Mouse (Mus musculus): ENCODE measurements at regions not wholly inside any gene's neighbourhood (a gene's known extent, or its start where the extent isn't known, plus 50 kb on each side); places are given as distances from the start of the nearest gene placed in this dataset.

DNA sequence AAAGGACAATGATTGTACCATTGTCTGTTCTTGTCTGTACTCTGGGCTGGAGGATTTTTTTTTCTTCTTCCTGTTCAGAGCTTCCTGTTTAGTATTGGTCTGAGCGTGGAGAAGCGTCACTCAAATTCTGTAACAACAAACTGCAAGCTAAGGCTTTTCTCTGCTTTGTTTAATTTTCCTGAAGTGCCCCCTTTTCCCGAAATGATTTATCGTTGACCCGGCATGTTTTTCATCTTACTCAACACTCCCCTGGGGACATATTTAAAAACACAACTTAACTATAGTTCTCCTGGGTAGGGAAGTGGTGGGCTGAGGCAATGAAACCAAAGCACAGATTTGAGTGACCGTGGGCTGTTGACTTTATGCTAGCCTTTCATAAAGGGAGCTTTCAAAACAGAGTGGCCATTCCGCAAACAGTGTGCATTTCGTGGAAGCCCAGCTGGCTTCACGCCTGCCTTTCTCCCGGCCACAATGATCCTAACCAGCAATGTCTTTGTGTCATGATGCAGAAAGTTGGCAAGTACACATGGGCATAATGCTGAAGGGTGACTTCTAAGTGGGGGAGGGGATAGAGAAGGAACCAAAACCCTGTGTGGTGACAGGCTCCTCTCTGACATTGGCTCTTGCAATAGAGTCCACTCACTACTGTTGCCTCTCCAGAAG, 79.8 kb upstream of the Bmp2k start:
- H3K4me2 ChIP-seq, result 0 out of 2 replicates have a peak overlapping the region, but pooled peaks have one; percentile 15
- no peak overlapping the region for H3K9ac ChIP-seq
- H3K4me1 ChIP-seq (replicated peaks), result peaks cover 16% of the 10 kb centered on the region
- H3K36me3 ChIP-seq, result no peaks in the 10 kb centered on the region
- no peaks in the 10 kb centered on the region for H3K9me3 ChIP-seq (replicated peaks)
- H3K4me3 ChIP-seq, result no peak overlapping the region
- ATAC-seq (replicated peaks; ENCODE audit: insufficient number of reproducible peaks, insufficient read depth, low FRiP score, low read depth), result no peak
- H3K27ac ChIP-seq, result peak overlapping the region; percentile 70
- no peaks in the 10 kb centered on the region for H3K27me3 ChIP-seq
- 52% methylated on average over 10 of the region's 10 CpGs for WGBS

DNA sequence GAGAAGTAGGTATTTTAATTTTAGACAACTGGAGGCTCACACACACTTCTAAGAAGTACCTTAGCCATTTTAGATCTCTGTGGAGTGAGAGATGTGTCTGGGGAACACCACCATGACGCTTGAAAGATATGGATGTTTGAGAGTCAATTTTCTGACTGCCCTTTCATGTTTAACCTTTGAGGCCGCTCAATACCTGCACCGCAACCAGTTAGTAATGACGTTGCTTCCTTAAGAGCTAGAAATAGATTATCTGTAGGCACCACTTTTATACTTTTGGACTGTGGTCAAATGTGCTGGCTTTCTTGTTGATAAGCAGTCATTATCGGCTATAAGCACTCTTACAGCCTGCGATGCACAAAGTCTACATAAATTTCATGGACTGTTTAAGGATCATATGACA, 78.3 kb upstream of the Bmp2k start:
- Histone ChIP-seq H3K27ac (no peak overlapping the region), H3K4me3 (no peak overlapping the region), H3K9me3 (replicated peaks) (no peaks in the 10 kb centered on the region), H3K27me3 (no peaks in the 10 kb centered on the region), H3K36me3 (no peaks in the 10 kb centered on the region), H3K9ac (no peak overlapping the region), H3K4me2 (no peak overlapping the region), H3K4me1 (replicated peaks) (peaks cover 15% of the 10 kb centered on the region)
- 37% methylated on average over 6 of the region's 6 CpGs for WGBS
- ATAC-seq (replicated peaks; ENCODE audit: insufficient number of reproducible peaks, insufficient read depth, low FRiP score, low read depth), result no peak

DNA sequence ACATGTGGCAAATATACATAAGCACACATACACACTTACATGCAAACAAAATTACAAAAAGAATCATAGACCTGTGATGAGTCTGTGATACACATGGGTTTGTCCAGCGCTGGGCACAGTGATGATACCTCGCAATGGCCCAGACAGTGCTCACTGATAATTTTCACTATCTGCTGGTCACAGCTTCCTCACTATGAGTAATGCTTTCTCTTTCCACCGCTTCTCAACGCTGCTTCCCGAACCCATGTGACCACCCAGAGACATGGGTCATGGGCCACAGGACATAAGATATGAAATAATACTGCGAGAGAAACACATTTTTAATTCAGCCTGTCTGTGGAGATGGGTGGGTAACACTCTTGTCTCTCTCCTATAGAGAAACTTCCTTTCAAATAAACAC, 76.5 kb upstream of the Bmp2k start:
- no peak for ATAC-seq (replicated peaks; ENCODE audit: insufficient number of reproducible peaks, insufficient read depth, low FRiP score, low read depth)
- Histone ChIP-seq H3K4me2 (peak overlapping the region; percentile 40; the same call in 1 of the 2 replicates), H3K27me3 (no peaks in the 10 kb centered on the region), H3K4me1 (replicated peaks) (peaks cover 15% of the 10 kb centered on the region), H3K4me3 (no peak overlapping the region), H3K36me3 (no peaks in the 10 kb centered on the region), H3K9me3 (replicated peaks) (no peaks in the 10 kb centered on the region), H3K27ac (peak overlapping the region; percentile 79; the same call in 1 of the 2 replicates), H3K9ac (no peak overlapping the region)
- WGBS, result 60% methylated on average over 6 of the region's 6 CpGs

DNA sequence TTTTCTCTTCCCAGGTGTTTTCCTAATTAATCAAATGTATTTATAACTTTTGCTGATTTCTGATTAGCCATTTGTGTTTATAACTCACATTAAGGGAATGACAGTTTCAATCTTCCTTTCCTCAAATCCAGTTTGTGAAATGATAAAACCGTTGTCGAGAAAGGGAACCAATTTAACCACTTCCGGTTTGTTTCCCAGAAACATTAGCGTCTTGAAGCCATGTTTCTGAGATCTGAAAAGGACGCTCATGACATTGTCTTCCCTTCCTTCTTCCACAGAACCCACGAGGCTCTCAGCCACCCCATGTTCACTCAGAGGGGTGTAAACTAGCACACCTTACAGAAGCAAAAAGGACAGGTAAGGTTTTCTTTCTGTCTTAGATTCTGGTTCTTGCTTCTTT, 76.0 kb upstream of the Bmp2k start:
- H3K4me1 ChIP-seq (replicated peaks), result peaks cover 15% of the 10 kb centered on the region
- no peak overlapping the region for H3K9ac ChIP-seq
- peak overlapping the region; percentile 0; the same call in 1 of the 2 replicates for H3K4me3 ChIP-seq
- H3K36me3 ChIP-seq, result no peaks in the 10 kb centered on the region
- peak overlapping the region; percentile 79 for H3K27ac ChIP-seq
- no peaks in the 10 kb centered on the region for H3K27me3 ChIP-seq
- WGBS, result 52% methylated on average over 6 of the region's 6 CpGs
- no peak for ATAC-seq (replicated peaks; ENCODE audit: insufficient number of reproducible peaks, insufficient read depth, low FRiP score, low read depth)
- H3K9me3 ChIP-seq (replicated peaks), result no peaks in the 10 kb centered on the region
- peak overlapping the region; percentile 40 for H3K4me2 ChIP-seq

DNA sequence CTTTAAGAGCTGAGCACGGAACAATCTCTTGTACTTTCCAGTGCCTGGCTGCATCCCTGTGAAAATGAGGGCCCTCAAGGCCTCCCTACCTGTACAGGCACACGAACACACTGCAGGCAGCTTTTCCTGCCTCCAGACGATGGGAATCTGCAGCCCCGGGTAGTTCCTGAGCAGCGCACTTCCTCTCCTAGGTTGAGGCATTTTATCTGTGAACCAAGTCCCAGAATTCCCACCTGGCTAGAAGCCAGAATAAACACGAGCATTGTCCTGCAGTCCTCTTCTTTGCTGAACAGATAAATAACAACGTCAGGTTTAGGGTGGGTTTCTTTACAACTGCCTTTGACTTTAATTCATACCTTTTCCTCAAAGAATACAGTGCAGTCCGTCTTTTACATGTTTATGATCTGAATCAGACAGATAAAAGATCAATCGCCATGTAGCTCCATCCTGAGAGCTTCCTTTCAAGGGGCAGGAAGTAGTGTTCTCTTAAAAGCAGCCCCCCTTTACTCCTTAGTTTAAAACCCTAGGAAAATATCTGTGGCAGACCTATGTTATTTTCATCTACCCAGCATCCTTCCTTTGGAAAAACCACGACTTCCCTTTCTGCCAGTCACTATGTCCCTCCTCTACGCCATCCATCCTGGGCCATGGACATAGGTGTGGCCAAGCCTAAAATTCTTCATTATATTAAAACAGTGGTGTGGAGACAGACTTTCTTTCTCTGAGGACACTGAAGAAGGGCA, 75.3 kb upstream of the Bmp2k start:
- H3K27ac ChIP-seq, result peak overlapping the region; percentile 79
- WGBS, result 28% methylated on average over 11 of the region's 11 CpGs
- peak; percentile 51; the same call in 1 of the 2 replicates for ATAC-seq (replicated peaks; ENCODE audit: insufficient number of reproducible peaks, insufficient read depth, low FRiP score, low read depth)
- H3K36me3 ChIP-seq, result no peaks in the 10 kb centered on the region
- peaks cover 15% of the 10 kb centered on the region for H3K4me1 ChIP-seq (replicated peaks)
- peak overlapping the region; percentile 40 for H3K4me2 ChIP-seq
- H3K4me3 ChIP-seq, result peak overlapping the region; percentile 0; the same call in 1 of the 2 replicates
- no peak overlapping the region for H3K9ac ChIP-seq
- no peaks in the 10 kb centered on the region for H3K27me3 ChIP-seq
- no peaks in the 10 kb centered on the region for H3K9me3 ChIP-seq (replicated peaks)

DNA sequence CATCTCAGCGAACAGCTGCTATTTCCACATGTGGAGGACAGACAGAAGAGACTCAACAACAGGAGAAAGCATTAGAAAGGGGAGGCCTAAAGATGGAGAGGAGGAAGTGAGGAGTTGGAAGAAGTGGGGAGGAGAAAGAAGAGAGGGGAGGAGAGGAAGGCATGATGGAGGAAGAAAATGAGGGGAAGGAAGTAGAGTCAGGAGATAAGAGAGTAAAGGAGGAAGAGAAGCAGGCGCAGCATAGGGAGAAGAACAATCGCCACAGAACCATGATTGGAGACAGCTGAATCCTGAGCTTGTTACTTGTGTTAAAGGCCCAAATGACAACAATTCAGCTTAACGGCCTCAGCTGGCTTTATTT, 74.8 kb upstream of the Bmp2k start:
- WGBS, result 68% methylated on average over 4 of the region's 4 CpGs
- Histone ChIP-seq H3K9ac (no peak overlapping the region), H3K27ac (peak overlapping the region; percentile 79), H3K4me1 (replicated peaks) (peaks cover 15% of the 10 kb centered on the region), H3K4me2 (no peak overlapping the region), H3K9me3 (replicated peaks) (no peaks in the 10 kb centered on the region), H3K27me3 (no peaks in the 10 kb centered on the region), H3K36me3 (no peaks in the 10 kb centered on the region), H3K4me3 (no peak overlapping the region)
- no peak for ATAC-seq (replicated peaks; ENCODE audit: insufficient number of reproducible peaks, insufficient read depth, low FRiP score, low read depth)

DNA sequence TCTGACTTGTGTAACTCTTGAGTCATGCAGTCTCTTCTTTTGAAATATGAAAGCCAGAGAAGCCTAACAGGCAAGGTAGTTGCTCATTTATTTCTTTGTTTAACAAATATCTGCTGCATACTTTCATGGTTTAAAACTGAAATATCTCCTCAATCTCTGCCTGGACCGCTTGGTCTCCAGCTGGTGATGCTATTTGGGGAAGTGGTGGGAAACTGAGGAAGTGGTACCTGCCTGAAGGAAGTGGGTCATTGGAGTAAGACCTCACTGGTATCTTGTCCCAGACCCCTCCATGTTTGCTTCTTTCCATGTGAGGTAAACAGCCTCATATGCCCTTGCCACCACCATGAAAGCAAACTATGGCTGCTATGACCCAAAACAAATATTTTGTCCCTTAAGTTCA, 74.0 kb upstream of the Bmp2k start:
- H3K4me3 ChIP-seq, result no peak overlapping the region
- ATAC-seq (replicated peaks; ENCODE audit: insufficient number of reproducible peaks, insufficient read depth, low FRiP score, low read depth), result no peak
- H3K9me3 ChIP-seq (replicated peaks), result no peaks in the 10 kb centered on the region
- H3K4me2 ChIP-seq, result no peak overlapping the region
- H3K4me1 ChIP-seq (replicated peaks), result peaks cover 11% of the 10 kb centered on the region
- H3K9ac ChIP-seq, result no peak overlapping the region
- WGBS, result 83% methylated on average over 1 of the region's 1 CpGs
- peak overlapping the region; percentile 79; the same call in 1 of the 2 replicates for H3K27ac ChIP-seq
- no peaks in the 10 kb centered on the region for H3K27me3 ChIP-seq
- no peaks in the 10 kb centered on the region for H3K36me3 ChIP-seq

DNA sequence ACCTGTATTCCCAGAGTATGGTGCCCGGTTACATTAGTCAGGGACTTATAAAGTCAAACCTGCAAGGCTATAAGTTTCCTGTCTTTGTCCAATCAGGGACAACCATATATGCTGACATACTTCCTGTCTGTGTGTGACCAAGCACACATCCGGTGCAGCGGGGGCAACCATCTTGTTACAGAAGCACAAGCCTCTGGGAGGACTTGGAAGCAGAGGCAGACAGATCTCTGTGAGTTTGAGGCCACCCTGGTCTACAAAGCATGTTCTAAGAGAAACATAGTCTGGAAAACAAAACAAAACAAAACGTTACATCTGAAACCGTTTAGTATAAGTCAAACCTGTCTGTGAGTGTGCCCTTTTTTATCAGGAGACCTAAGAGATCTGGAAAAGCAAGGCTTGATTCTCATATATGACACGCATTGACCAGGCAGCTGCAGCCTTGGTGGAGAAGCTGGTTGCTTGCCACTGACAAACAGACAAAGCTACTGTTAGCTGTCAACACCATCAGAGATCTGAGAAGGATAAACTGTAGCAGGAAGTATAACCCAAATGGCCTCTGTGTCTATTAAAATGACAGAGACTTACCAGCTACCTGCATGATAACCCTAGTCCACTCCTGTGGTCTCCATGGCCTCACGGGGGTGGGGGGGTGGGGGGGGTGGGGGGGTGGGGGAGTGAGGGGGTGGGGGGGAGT, 72.6 kb upstream of the Bmp2k start:
- WGBS, result 75% methylated on average over 7 of the region's 7 CpGs
- ATAC-seq (replicated peaks; ENCODE audit: insufficient number of reproducible peaks, insufficient read depth, low FRiP score, low read depth), result no peak

DNA sequence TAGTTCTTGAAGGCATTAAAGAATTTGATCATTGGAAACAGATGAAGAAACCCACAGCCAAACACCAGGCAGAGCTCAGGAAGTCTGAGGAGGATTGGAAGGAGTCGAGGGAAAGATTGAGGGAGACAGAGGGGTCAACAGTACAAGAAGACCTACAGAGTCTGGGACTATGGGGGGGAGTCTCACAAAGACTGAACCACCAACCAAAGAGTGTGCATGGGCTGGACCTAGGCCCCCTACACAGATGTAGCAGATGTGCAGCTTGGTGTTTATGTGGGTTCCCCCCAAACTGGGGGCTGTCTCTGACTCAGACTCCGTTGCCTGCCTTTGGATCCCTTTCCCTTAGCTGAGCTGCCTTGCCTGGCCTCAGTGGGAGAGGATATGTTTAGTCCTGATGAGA, 71.5 kb upstream of the Bmp2k start:
- Histone ChIP-seq H3K36me3 (no peaks in the 10 kb centered on the region), H3K9ac (no peak overlapping the region), H3K27ac (no peak overlapping the region), H3K27me3 (no peaks in the 10 kb centered on the region), H3K4me2 (no peak overlapping the region), H3K4me3 (no peak overlapping the region), H3K9me3 (replicated peaks) (no peaks in the 10 kb centered on the region), H3K4me1 (replicated peaks) (peaks cover 6% of the 10 kb centered on the region)
- 73% methylated on average over 2 of the region's 2 CpGs for WGBS
- no peak for ATAC-seq (replicated peaks; ENCODE audit: insufficient number of reproducible peaks, insufficient read depth, low FRiP score, low read depth)

More for the DNA sequence above, 72.6 kb upstream of the Bmp2k start:
- no peaks in the 10 kb centered on the region for H3K9me3 ChIP-seq (replicated peaks)
- no peaks in the 10 kb centered on the region for H3K36me3 ChIP-seq
- no peak overlapping the region for H3K4me2 ChIP-seq
- no peak overlapping the region for H3K27ac ChIP-seq
- no peaks in the 10 kb centered on the region for H3K27me3 ChIP-seq
- H3K9ac ChIP-seq, result no peak overlapping the region
- no peak overlapping the region for H3K4me3 ChIP-seq
- H3K4me1 ChIP-seq (replicated peaks), result peaks cover 6% of the 10 kb centered on the region

DNA sequence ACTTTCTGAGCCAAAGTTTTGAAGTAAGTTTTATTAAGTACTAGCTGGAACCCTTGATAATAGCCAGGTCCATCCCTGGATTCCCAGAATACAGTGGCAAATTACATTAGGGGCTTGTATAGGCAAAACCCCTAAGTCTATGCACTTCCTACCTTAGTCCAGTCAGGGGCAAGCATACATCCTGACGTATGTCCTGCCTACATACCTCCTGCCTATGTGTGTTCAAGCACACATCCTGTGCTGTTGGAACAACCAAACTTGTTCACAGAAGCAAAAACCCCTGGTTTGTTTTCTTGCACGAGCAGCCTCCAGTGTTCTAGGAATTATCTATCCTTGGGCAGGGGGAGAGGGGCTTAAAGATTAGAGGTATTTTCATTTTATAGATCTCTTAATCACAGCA, 66.4 kb upstream of the Bmp2k start:
- no peaks in the 10 kb centered on the region for H3K36me3 ChIP-seq
- no peaks in the 10 kb centered on the region for H3K4me1 ChIP-seq (replicated peaks)
- H3K9ac ChIP-seq, result no peak overlapping the region
- H3K4me2 ChIP-seq, result no peak overlapping the region
- no peak for ATAC-seq (replicated peaks; ENCODE audit: insufficient number of reproducible peaks, insufficient read depth, low FRiP score, low read depth)
- no peak overlapping the region for H3K27ac ChIP-seq
- no peak overlapping the region for H3K4me3 ChIP-seq
- H3K9me3 ChIP-seq (replicated peaks), result no peaks in the 10 kb centered on the region
- no peaks in the 10 kb centered on the region for H3K27me3 ChIP-seq
- WGBS, result 42% methylated on average over 2 of the region's 2 CpGs

DNA sequence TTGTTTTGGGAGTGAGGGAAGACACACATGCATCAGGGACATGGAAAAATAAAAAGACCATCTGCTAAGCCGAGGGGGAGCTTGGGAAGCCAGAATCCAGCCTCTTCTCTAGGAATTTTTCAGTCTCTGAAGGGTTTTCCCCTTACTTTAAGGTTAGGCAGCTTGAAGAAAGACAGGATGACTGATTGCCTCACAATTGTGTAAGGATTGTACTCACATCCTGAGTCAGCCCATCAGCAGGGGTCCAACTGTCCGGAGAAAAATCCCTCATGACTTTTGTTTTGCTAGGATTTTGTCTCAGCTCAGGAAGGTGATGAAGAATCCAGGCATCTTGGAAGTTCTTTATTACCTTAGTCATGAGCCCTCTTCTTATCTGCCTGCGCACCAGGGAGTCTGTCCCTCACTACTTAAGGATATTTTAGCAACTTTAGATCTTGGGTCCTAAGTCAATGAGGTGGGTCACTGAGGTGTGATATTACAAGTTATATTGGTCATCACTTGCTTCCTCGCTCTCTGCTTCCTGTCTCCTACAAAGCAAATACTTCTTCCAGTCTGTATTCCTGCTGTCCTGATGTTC, 65.8 kb upstream of the Bmp2k start:
- no peak overlapping the region for H3K9ac ChIP-seq
- H3K9me3 ChIP-seq (replicated peaks), result no peaks in the 10 kb centered on the region
- H3K27me3 ChIP-seq, result no peaks in the 10 kb centered on the region
- H3K4me1 ChIP-seq (replicated peaks), result no peaks in the 10 kb centered on the region
- 59% methylated on average over 4 of the region's 4 CpGs for WGBS
- no peak overlapping the region for H3K4me2 ChIP-seq
- H3K4me3 ChIP-seq, result no peak overlapping the region
- ATAC-seq (replicated peaks; ENCODE audit: insufficient number of reproducible peaks, insufficient read depth, low FRiP score, low read depth), result no peak
- no peaks in the 10 kb centered on the region for H3K36me3 ChIP-seq
- no peak overlapping the region for H3K27ac ChIP-seq

Data from heart, embryonic 15.5 days (tissue).